Mouse (Mus musculus) T-helper 2 cell (primary cell): ENCODE results near the gene Zfp868.
"Not testable (repeated sequence)": the region's sequence is repeated elsewhere in the genome, so short reads cannot be mapped to it uniquely, and the experiment has no call there.

Experiments
- in situ Hi-C: fragments of 300-600 bp; cut with MboI, MseI; formaldehyde crosslinking; loops from one replicate; pipeline ENCODE4 v1.15.1; 2025; ENCODE audit warnings: high pct_unique_total_duplicates

Gene Zfp868

GRCm38 (mm10) chr8:69625095-69625789 lies at the start of gene Zfp868:
Gene Zfp868 (minus strand): TSS chr8:69625548.
- in situ Hi-C loops, result loop anchor here (10.0 kb wide), 2 partner anchors 210 to 1910 kb away; partner anchors contain the start of genes Bst2 and Pbx4

- in situ Hi-C loops, result not testable (repeated sequence)
Observed at GRCm38 (mm10) chr8:69665051-69665450, 39.7 kb upstream of the Zfp868 start.

- in situ Hi-C loops, result no loop called here
Observed at GRCm38 (mm10) chr8:69661294-69661693, 35.9 kb upstream of the Zfp868 start.

- in situ Hi-C loops, result no loop called here
Observed at GRCm38 (mm10) chr8:69654358-69654981, 29.1 kb upstream of the Zfp868 start, which contains the start of gene Zfp964. Gene Zfp964 (plus strand): TSS chr8:69654479.

GRCm38 (mm10) chr8:69653808-69654357 lies 28.5 kb upstream of the Zfp868 start:
- in situ Hi-C loops, result no loop called here

GRCm38 (mm10) chr8:69618078-69618477 lies 7.3 kb downstream of the Zfp868 start:
- in situ Hi-C loops, result loop anchor here (5.0 kb wide), 1 partner anchor 94 kb away; the partner anchor contains the start of gene Zfp869

GRCm38 (mm10) chr8:69614687-69615086 lies 10.7 kb downstream of the Zfp868 start:
- in situ Hi-C loops, result loop anchor here (5.0 kb wide), 1 partner anchor 98 kb away; the partner anchor contains the start of gene Zfp869

GRCm38 (mm10) chr8:69597598-69597997 lies 27.8 kb downstream of the Zfp868 start:
- in situ Hi-C loops, result not testable (repeated sequence)

GRCm38 (mm10) chr8:69584611-69585202 lies 40.6 kb downstream of the Zfp868 start:
- in situ Hi-C loops, result no loop called here

GRCm38 (mm10) chr8:69584201-69584600 lies 41.1 kb downstream of the Zfp868 start:
- in situ Hi-C loops, result not testable (repeated sequence)
